8 mouse cellular contexts compared by ENCODE assay signal in the genomic region with DNA sequence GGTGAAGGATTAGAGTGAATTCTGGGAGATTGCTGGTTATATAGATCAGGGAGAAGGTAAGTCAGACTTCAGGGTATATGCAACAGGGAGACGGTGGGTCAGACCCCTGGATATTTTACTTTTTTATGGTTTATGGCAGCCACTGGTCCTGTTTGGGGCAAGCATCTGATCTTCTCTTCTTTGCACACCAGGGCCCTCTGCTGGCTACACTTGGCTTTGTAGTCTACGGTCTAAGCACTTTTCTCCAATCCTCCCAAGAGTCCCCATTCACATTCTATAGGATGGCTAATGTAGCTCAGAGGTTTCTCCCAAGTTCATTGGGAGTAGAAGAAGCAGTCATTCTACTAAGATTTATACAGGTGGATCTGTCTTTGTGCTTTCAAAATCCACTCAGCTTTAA.
DNase-seq lines count a peak whose midpoint lies in the region; ATAC-seq and TF ChIP-seq lines count a peak whose summit lies in the region.
"Had no signal": no experiment of that assay in that cellular context is flagged by ENCODE, and none has a peak within 500 bp of the region (broad histone marks: within the 10 kb centered on the region; RNA-seq: fewer than 3 reads in every experiment).

No protein-coding gene starts in this region.

- no peak for ATAC-seq in hindbrain, postnatal 0 days
- no peak for ATAC-seq in hindbrain, embryonic 13.5 days (ENCODE audit: low FRiP score)

- TF ChIP-seq CTCF in hindbrain, postnatal 0 days (IDR thresholded peaks at IDR 0.05; ENCODE audit: low read depth): peak; percentile 44

- no peak overlapping the region for H3K4me3 ChIP-seq in hindbrain, postnatal 0 days (ENCODE audit: low read length)
- H3K4me3 ChIP-seq in hindbrain, embryonic 13.5 days: no peak overlapping the region

- no peak overlapping the region for H3K27ac ChIP-seq in hindbrain, postnatal 0 days
- no peak overlapping the region for H3K27ac ChIP-seq in hindbrain, embryonic 13.5 days

- WGBS in hindbrain, postnatal 0 days: 92% methylated on average over 2 of the region's 2 CpGs
- 92% methylated on average over 2 of the region's 2 CpGs for WGBS in hindbrain, embryonic 13.5 days

- intact Hi-C loops in heart, postnatal 10 days (cut with DNase I): loop anchor here (5.0 kb wide), 2 partner anchors 142 to 282 kb away; no protein-coding TSS in a partner anchor

- H3K4me1 ChIP-seq in hindbrain, postnatal 0 days (ENCODE audit: insufficient read depth, low read length): no peaks in the 10 kb centered on the region
- no peaks in the 10 kb centered on the region for H3K4me1 ChIP-seq in hindbrain, embryonic 13.5 days (replicated peaks)

- H3K36me3 ChIP-seq in hindbrain, postnatal 0 days (ENCODE audit: insufficient read depth, low read length): no peaks in the 10 kb centered on the region
- H3K36me3 ChIP-seq in hindbrain, embryonic 13.5 days: no peaks in the 10 kb centered on the region

- DNase-seq in hindbrain, postnatal 0 days (ENCODE audit: low spot score): no peak
- peak; percentile 24 for DNase-seq in thymus, postnatal 4 days
- no peak for DNase-seq in thymus, postnatal 14 days
- DNase-seq in heart, postnatal 10 days: peak; percentile 36 to 59
- no peak for DNase-seq in yolk sac, embryonic 10.5 days (ENCODE audit: low spot score)
- DNase-seq in cerebellum, adult 18-20 months: no peak
- DNase-seq: cerebellum, adult 8-10 months had no signal

- no peaks in the 10 kb centered on the region for H3K27me3 ChIP-seq in hindbrain, postnatal 0 days (ENCODE audit: insufficient read depth, low read length)
- no peaks in the 10 kb centered on the region for H3K27me3 ChIP-seq in hindbrain, embryonic 13.5 days

- H3K4me2 ChIP-seq in hindbrain, postnatal 0 days (ENCODE audit: low read depth, low read length): no peak overlapping the region
- no peak overlapping the region for H3K4me2 ChIP-seq in hindbrain, embryonic 13.5 days

- no peaks in the 10 kb centered on the region for H3K9me3 ChIP-seq in hindbrain, postnatal 0 days (ENCODE audit: low read length)
- H3K9me3 ChIP-seq in hindbrain, embryonic 13.5 days: no peaks in the 10 kb centered on the region

- no peak overlapping the region for H3K9ac ChIP-seq in hindbrain, postnatal 0 days (replicated peaks; ENCODE audit: low read length)
- H3K9ac ChIP-seq in hindbrain, embryonic 13.5 days: no peak overlapping the region

Comparison
In these comparisons a context has a peak if more than half of its experiments do, and no peak if none do; other contexts are left out.
1. DNase-seq: peak in thymus, postnatal 4 days (single experiment) and heart, postnatal 10 days (2 of 2); none in hindbrain, postnatal 0 days (single experiment), thymus, postnatal 14 days (single experiment), yolk sac, embryonic 10.5 days (single experiment) and cerebellum, adult 18-20 months (0 of 2).